Mouse (Mus musculus): ENCODE results near the gene Adh6b.

DNA sequence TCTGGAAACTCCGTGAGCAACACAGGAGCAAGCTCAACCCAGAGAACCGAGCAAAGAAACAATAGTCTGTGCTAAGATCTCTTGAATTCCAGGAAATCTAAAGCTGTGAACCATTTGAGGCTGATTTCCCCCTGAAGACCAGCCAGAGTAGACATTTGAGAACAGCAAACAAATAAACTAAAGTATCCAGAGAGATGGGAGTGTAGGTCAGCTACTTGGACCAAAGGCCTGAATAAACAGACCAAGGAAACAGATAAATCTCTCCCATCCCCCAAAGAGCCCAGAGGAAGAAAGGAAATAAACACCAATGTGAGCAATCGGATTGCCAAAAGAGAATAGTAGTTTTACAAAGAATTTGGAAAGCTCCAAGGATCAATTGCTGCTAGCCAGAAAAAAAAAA, 5.5 kb downstream of the Adh6b start:
- TF ChIP-seq POLR2A (IDR thresholded peaks at IDR 0.05; ENCODE audit: control insufficient read depth, extremely low read depth, insufficient read depth, low read length, poor library complexity): no peak
- no peak for TF ChIP-seq CTCF (IDR thresholded peaks at IDR 0.05; ENCODE audit: borderline replicate concordance, control insufficient read depth, extremely low read depth, insufficient read depth, low read length, poor library complexity)

Data from thymus, adult 2 months (tissue).